Mouse (Mus musculus): Measurements from ENCODE around the gene Rab33b. TPM values are rescaled to one million over a fixed set of nuclear protein-coding genes. Genes with fewer than 3 reads are reported as not detected.
A peak's percentile ranks its signal among the peaks of the same experiment; 100 is the strongest.

The Rab33b gene
- total RNA-seq, 2 experiments from 2014 or later = 24.8 to 29.1 TPM

- intact Hi-C loops (cut with DNase I) = no loop called here
These were observed 20.7 kb downstream of the Rab33b start for GRCm38 (mm10) chr3:51504385-51504952.

DNA sequence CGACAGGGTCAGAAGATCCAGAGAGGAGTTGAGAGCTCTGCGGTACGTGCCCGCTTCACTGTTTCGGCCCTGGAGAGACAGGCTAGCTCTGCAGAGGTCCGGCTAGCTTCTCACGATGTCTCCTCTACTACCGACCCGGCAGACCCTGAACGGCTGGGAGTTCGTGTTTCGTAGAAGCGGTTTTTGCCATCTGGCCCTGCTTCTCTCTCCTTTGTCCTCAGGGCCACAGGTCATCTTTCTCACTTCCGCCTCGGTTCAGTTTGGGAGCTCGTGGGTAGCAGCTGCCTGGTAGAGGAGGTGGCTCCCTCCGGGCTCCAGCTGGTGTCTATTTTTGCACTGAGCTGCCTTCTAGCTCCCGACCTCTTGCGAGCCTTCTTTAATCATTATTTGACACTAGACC, 21.7 kb downstream of the Rab33b start:
- intact Hi-C loops (cut with DNase I) = no loop called here
- no peak for DNase-seq (ENCODE audit: extremely low spot score in 1 of 2, low spot score in 2 of 2)

More at GRCm38 (mm10) chr3:51504385-51504952, 20.7 kb downstream of the Rab33b start:
- no peak for DNase-seq (ENCODE audit: extremely low spot score in 1 of 2, low spot score in 2 of 2)

DNA sequence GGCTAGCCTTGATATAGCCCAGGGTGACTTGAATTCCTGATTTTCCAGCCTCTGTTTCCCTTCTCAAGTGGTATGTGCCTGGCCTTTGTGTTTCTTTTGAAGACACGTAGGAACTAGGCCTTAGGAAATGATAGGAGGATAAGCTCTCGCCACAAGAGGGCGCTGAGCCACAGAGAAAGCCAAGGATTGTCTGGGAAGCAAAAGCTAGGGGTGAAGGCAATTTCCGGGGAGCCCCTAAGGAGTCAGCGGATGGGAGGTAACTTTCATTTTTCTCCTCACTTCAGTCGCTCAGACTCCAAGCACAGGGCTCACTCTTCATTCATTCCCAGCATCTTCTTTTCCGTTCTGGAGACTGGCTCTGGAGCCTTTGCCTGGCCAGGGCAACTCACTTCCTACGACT, 27.2 kb downstream of the Rab33b start:
- intact Hi-C loops (cut with DNase I) = loop anchor here (5.0 to 10.0 kb wide), 2 partner anchors 51 to 134 kb away; partner anchors contain the start of gene Setd7
- peak; percentile 63 to 78 for DNase-seq (ENCODE audit: extremely low spot score in 1 of 2, low spot score in 2 of 2)

DNA sequence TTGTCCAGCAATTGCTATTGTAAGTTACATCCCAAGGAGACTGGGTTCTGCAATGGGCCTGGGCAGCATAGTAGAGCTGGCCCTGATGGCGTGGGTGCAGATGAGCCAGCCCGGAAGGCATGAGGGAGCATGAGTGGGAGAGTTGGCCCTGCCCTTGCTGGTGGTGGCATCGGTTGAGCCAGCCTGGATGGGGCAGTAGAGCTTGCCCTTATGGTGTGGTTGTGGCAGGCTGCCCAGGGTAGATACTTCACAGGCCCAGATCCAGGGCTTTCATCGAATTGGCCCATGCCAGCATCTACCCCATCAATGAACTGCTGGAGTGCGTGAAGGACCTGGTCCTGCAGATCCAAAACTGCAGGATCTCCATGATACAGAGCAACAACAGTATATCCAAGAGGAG, 28.3 kb downstream of the Rab33b start:
- no peak for DNase-seq (ENCODE audit: extremely low spot score in 1 of 2, low spot score in 2 of 2)

GRCm38 (mm10) chr3:51517467-51517866, 33.7 kb downstream of the Rab33b start:
- intact Hi-C loops (cut with DNase I) = loop anchor here (10.0 kb wide), 1 partner anchor 127 kb away; no protein-coding TSS in a partner anchor

More for the DNA sequence above, 28.3 kb downstream of the Rab33b start:
- intact Hi-C loops (cut with DNase I) = loop anchor here (5.0 to 10.0 kb wide), 2 partner anchors 50 to 133 kb away; partner anchors contain the start of gene Setd7

GRCm38 (mm10) chr3:51517878-51518762, 34.4 kb downstream of the Rab33b start:
- intact Hi-C loops (cut with DNase I) = loop anchor here (10.0 kb wide), 1 partner anchor 127 kb away; no protein-coding TSS in a partner anchor
- no peak for DNase-seq (ENCODE audit: extremely low spot score in 1 of 2, low spot score in 2 of 2)

More at GRCm38 (mm10) chr3:51517467-51517866, 33.7 kb downstream of the Rab33b start:
- no peak for DNase-seq (ENCODE audit: extremely low spot score in 1 of 2, low spot score in 2 of 2)

DNA sequence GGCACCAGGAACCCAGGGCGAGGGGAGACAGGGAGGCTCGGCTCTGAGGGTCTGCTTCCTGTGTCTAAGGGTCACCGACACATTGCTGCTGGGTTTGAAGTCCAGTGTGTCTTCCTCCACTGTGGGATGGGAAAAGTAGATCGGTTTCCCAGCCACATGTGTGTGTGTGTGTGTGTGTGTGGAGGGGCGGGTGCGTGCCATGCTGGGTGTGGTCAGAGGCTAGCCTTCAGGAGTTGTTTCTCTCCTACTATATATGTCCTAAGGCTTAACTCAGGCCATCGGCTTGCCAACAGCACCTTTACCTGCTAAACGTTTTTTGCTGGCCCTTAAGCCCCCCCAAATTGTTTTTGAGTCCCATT, 35.0 kb downstream of the Rab33b start:
- no peak for DNase-seq (ENCODE audit: extremely low spot score in 1 of 2, low spot score in 2 of 2)
- intact Hi-C loops (cut with DNase I) = loop anchor here (10.0 kb wide), 1 partner anchor 126 kb away; no protein-coding TSS in a partner anchor

GRCm38 (mm10) chr3:51521262-51521661, 37.5 kb downstream of the Rab33b start:
- intact Hi-C loops (cut with DNase I) = no loop called here
- DNase-seq (ENCODE audit: extremely low spot score in 1 of 2, low spot score in 2 of 2) = no peak

DNA sequence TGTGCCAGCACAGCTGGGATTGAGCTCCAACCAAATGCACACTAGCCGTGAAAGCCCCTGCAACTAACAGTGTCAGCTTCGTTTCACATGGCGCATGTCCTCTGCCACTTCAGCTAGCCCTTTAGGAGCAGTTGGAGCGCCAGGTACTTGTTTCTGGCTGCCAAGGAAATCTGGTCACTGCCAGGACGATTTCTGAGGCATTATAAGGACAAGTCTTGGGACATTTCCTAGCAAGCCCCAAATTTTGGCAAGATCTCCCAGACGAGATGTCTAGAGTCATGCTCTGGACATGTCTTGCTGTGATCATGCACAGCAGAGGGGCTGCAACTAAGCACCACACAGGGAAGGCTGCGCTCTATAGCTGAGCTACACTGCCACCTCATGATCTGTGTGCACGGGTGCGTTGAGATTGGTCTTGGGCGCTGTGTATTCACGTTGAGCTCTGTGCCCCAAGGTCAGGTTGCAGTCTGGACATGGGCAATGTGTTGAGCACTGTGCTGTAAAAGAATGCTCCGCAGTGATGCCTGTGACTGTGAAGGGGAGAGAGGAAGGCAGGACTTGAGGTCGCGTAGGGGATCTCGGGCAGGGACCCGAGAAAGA, 41.6 kb downstream of the Rab33b start:
- no peak for DNase-seq (ENCODE audit: extremely low spot score in 1 of 2, low spot score in 2 of 2)
- intact Hi-C loops (cut with DNase I) = no loop called here

- intact Hi-C loops (cut with DNase I) = no loop called here
- no peak for DNase-seq (ENCODE audit: extremely low spot score in 1 of 2, low spot score in 2 of 2)
These were observed 43.2 kb downstream of the Rab33b start for GRCm38 (mm10) chr3:51526891-51527290.

GRCm38 (mm10) chr3:51531473-51532281, 48.0 kb downstream of the Rab33b start:
- DNase-seq (ENCODE audit: extremely low spot score in 1 of 2, low spot score in 2 of 2) = peak; percentile 20 to 64
- intact Hi-C loops (cut with DNase I) = no loop called here

DNA sequence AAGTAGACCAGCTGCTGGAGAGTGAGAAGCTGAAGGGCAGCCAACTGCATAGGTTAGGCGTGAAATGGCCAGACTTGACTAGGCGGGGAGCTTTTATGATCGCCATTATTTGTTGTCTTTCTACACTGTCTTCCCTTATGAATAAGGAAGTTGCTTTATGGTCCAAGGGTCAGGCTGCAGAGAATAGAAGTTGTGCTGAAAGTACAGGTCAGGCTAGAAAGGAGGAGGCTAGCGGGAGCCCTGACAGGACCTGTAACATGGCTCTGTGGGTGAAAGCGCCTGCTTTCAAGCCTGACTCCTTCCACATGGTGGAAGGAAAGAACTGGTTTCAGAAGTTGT, 48.5 kb downstream of the Rab33b start:
- intact Hi-C loops (cut with DNase I) = no loop called here
- no peak for DNase-seq (ENCODE audit: extremely low spot score in 1 of 2, low spot score in 2 of 2)

GRCm38 (mm10) chr3:51533573-51533972, 49.9 kb downstream of the Rab33b start:
- no peak for DNase-seq (ENCODE audit: extremely low spot score in 1 of 2, low spot score in 2 of 2)
- intact Hi-C loops (cut with DNase I) = no loop called here

GRCm38 (mm10) chr3:51534013-51534412, 50.3 kb downstream of the Rab33b start:
- no peak for DNase-seq (ENCODE audit: extremely low spot score in 1 of 2, low spot score in 2 of 2)
- intact Hi-C loops (cut with DNase I) = no loop called here

DNA sequence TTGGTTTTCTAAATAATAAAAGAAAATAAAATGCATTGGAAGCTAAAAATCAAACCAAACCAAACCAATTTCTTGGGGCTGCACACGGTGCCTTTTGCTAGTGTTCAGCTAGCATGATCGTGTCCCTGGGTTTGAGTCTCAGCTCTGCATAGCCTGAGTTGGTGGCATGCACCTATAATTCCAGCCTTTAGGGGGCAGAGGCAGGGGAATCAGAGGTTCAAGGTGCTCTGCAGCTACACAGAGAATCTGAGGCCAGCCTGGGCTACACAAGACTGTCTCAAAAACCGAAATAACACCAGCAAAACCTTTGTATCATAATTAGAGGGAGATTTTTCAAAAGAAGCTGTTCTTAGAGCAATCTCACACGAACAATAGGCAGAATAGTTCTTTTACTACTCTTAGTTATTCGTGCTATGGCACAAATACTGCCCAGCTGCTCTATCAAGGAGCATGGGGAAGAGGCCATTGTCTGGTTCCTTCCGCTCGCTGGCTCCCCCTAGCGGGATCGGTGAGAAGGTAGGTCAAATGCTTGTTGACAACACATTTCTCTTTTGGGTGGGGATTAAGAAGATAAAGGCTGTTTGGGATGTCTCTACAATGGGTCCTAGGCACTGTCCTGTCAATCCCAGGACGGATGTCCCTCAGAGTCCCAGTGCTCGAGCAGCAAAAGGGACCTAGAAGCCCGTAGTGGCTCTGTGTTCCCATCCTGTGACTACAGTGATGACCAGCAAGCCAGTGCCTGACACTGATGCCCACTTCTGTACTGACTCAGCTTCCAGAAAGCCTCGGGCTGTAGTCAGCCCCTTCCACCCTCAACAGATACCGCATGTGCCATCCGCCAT, 56.1 kb downstream of the Rab33b start:
- peak in 1 of 2 experiments; percentile 82 for DNase-seq (ENCODE audit: extremely low spot score in 1 of 2, low spot score in 2 of 2)
- intact Hi-C loops (cut with DNase I) = no loop called here

GRCm38 (mm10) chr3:51540659-51541058, 56.9 kb downstream of the Rab33b start:
- DNase-seq (ENCODE audit: extremely low spot score in 1 of 2, low spot score in 2 of 2) = no peak
- intact Hi-C loops (cut with DNase I) = no loop called here

DNA sequence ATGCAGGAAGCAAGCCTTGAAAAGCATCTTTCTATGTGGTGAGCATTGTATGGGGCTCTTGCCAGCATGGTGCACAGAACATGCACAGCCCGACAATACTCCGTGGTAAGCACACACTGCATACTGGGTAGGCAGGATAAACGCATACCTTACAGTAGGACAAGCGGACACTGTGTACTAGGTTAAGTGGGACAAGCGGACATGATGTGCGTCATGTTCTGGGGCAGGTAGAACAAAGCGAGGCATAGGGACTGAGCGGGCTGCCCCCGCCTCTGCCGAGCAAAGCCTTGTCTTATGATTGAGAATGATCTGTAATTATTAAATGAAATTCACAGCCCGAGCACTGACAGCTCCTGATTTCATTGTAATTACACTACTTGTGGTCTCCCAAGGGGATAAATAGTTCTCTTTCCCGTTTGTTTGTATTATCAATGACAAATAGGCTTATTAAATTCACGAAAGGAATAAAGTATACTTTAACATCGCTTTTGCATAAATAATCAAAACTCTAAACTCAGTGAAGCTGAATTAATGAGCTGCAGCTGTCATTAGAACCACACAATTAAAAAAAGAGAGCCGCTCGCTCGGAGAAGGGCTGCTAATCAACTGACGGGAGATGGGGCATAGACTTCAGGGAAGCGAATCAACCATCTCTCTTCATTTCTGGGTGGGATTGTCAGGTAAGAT, 60.9 kb downstream of the Rab33b start:
- no peak for DNase-seq (ENCODE audit: extremely low spot score in 1 of 2, low spot score in 2 of 2)
- intact Hi-C loops (cut with DNase I) = no loop called here
